Comparison of ENCODE assay signal across 17 mouse cellular contexts in genomic region chr11:96946498-96946897, GRCm38 (mm10). TPM values are rescaled to one million over a fixed set of nuclear protein-coding genes. Genes with fewer than 3 reads are reported as not detected.
A peak's percentile ranks its signal among the peaks of the same experiment; 100 is the strongest.
DNase-seq lines count a peak whose midpoint lies in the region; ATAC-seq and TF ChIP-seq lines count a peak whose summit lies in the region.
"Had no signal": no experiment of that assay in that cellular context is flagged by ENCODE, and none has a peak within 500 bp of the region (broad histone marks: within the 10 kb centered on the region; RNA-seq: fewer than 3 reads in every experiment).

No protein-coding gene starts in this region.

- no peak for DNase-seq in heart, postnatal 14 days
- peak; percentile 66 for DNase-seq in embryonic facial prominence, embryonic 11.5 days (ENCODE audit: low spot score)
- DNase-seq in forelimb bud, embryonic 11.5 days (ENCODE audit: low read depth, low spot score): peak; percentile 13
- DNase-seq in liver, postnatal 0 days: no peak
- DNase-seq in kidney, adult 9 months: no peak
- DNase-seq in left cerebral cortex, adult 2 months (ENCODE audit: extremely low spot score in 1 of 2, low spot score in 2 of 2): no peak
- DNase-seq: adrenal gland, postnatal 36 days; cerebellum, adult 2 months; heart, adult 11 months; kidney, postnatal 4 days; left cerebral cortex, postnatal 4 days; right cerebral cortex, postnatal 14 days; thymus, postnatal 36 days had no signal

- 73% methylated on average over 9 of the region's 9 CpGs for WGBS in heart, embryonic 13.5 days
- 72% methylated on average over 9 of the region's 9 CpGs for WGBS in embryonic facial prominence, embryonic 11.5 days
- WGBS in liver, postnatal 0 days (ENCODE audit: insufficient replicate concordance): 82% methylated on average over 9 of the region's 9 CpGs

- H3K27ac ChIP-seq in heart, embryonic 13.5 days (replicated peaks): no peak overlapping the region
- H3K27ac ChIP-seq in embryonic facial prominence, embryonic 11.5 days (replicated peaks; ENCODE audit: low read depth, low read length): no peak overlapping the region
- H3K27ac ChIP-seq in liver, postnatal 0 days (ENCODE audit: low read depth): peak overlapping the region; percentile 48
- no peak overlapping the region for H3K27ac ChIP-seq in left cerebral cortex, adult 2 months
- H3K27ac ChIP-seq: neural tube, embryonic 12.5 days had no signal

- intact Hi-C loops in heart, postnatal 14 days (cut with DNase I): no loop called here
- intact Hi-C loops in left cerebral cortex, adult 2 months (cut with DNase I): no loop called here

- ATAC-seq in heart, embryonic 13.5 days (ENCODE audit: extremely low read depth, insufficient number of reproducible peaks, low FRiP score, low TSS enrichment): no peak
- ATAC-seq in embryonic facial prominence, embryonic 11.5 days (replicated peaks; ENCODE audit: insufficient number of reproducible peaks, low FRiP score, low TSS enrichment, low read depth): no peak
- no peak for ATAC-seq in liver, postnatal 0 days
- ATAC-seq: inflammation-experienced regulatory T-cells, adult 6 months had no signal

- TF ChIP-seq CTCF in liver, postnatal 0 days (IDR thresholded peaks at IDR 0.05; ENCODE audit: low read depth): no peak
- no peak for TF ChIP-seq CTCF in left cerebral cortex, adult 2 months (IDR thresholded peaks at IDR 0.05)

- TF ChIP-seq EP300 in liver, postnatal 0 days (IDR thresholded peaks at IDR 0.05; ENCODE audit: low read depth): no peak

- no peaks in the 10 kb centered on the region for H3K9me3 ChIP-seq in heart, embryonic 13.5 days
- H3K9me3 ChIP-seq in embryonic facial prominence, embryonic 11.5 days (replicated peaks; ENCODE audit: control insufficient read depth, low read length): no peaks in the 10 kb centered on the region
- H3K9me3 ChIP-seq in liver, postnatal 0 days (ENCODE audit: low read length): no peaks in the 10 kb centered on the region
- H3K9me3 ChIP-seq: neural tube, embryonic 12.5 days had no signal

- peak overlapping the region; percentile 30; the same call in 1 of the 2 replicates for H3K4me2 ChIP-seq in heart, embryonic 13.5 days
- H3K4me2 ChIP-seq in embryonic facial prominence, embryonic 11.5 days (ENCODE audit: low read depth, low read length): no peak overlapping the region
- H3K4me2 ChIP-seq in liver, postnatal 0 days (ENCODE audit: low read depth, low read length): peak overlapping the region; percentile 91
- H3K4me2 ChIP-seq: neural tube, embryonic 12.5 days had no signal

- H3K4me1 ChIP-seq in heart, embryonic 13.5 days: peaks cover 22% of the 10 kb centered on the region
- no peaks in the 10 kb centered on the region for H3K4me1 ChIP-seq in embryonic facial prominence, embryonic 11.5 days (ENCODE audit: control insufficient read depth, insufficient read depth, low read length)
- H3K4me1 ChIP-seq in liver, postnatal 0 days (ENCODE audit: insufficient read depth): peaks cover 56% of the 10 kb centered on the region

- no peak overlapping the region for H3K4me3 ChIP-seq in heart, embryonic 13.5 days
- no peak overlapping the region for H3K4me3 ChIP-seq in embryonic facial prominence, embryonic 11.5 days (ENCODE audit: low read depth, low read length)
- peak overlapping the region; percentile 9; the same call in 1 of the 2 replicates for H3K4me3 ChIP-seq in liver, postnatal 0 days (ENCODE audit: low read depth, low read length)
- no peak overlapping the region for H3K4me3 ChIP-seq in left cerebral cortex, adult 2 months
- H3K4me3 ChIP-seq: neural tube, embryonic 12.5 days had no signal

- peaks cover 11% of the 10 kb centered on the region for H3K36me3 ChIP-seq in heart, embryonic 13.5 days
- H3K36me3 ChIP-seq in embryonic facial prominence, embryonic 11.5 days (replicated peaks; ENCODE audit: control insufficient read depth, insufficient read depth, low read depth, low read length): no peaks in the 10 kb centered on the region
- H3K36me3 ChIP-seq in liver, postnatal 0 days (replicated peaks; ENCODE audit: insufficient read depth, low read length): peaks cover 25% of the 10 kb centered on the region

- H3K9ac ChIP-seq in heart, embryonic 13.5 days: no peak overlapping the region; the same call in 1 of the 2 replicates
- H3K9ac ChIP-seq in embryonic facial prominence, embryonic 11.5 days (replicated peaks; ENCODE audit: low read length): no peak overlapping the region; the same call in 1 of the 2 replicates
- H3K9ac ChIP-seq in liver, postnatal 0 days (replicated peaks): peak overlapping the region; percentile 45
- H3K9ac ChIP-seq: neural tube, embryonic 12.5 days had no signal

- H3K27me3 ChIP-seq in heart, embryonic 13.5 days (replicated peaks): no peaks in the 10 kb centered on the region
- no peaks in the 10 kb centered on the region for H3K27me3 ChIP-seq in embryonic facial prominence, embryonic 11.5 days (ENCODE audit: control insufficient read depth, insufficient read depth, low read length)
- no peaks in the 10 kb centered on the region for H3K27me3 ChIP-seq in liver, postnatal 0 days (ENCODE audit: insufficient read depth, low read length)
- H3K27me3 ChIP-seq: neural tube, embryonic 12.5 days had no signal

RNA-seq across cellular contexts. Expression of gene Pnpo, which starts 2.7 kb away (rescaled TPM):
- polyA plus RNA-seq in heart, embryonic 13.5 days (2015; fragmentation: Nextera tagmentation; extraction: Ambion mirVana): 53.3 and 55.6 TPM in 2 replicates
- 10 to 100 TPM; 14.1 to 15.0 TPM for total RNA-seq in heart, postnatal 14 days (2021)
- polyA plus RNA-seq in embryonic facial prominence, embryonic 11.5 days (2014; fragmentation: Nextera tagmentation; extraction: Ambion mirVana): 26.7 and 29.0 TPM in 2 replicates
- polyA plus RNA-seq in liver, postnatal 0 days (2015; fragmentation: Nextera tagmentation; extraction: Ambion mirVana): 271 and 273 TPM in 2 replicates
- total RNA-seq in left cerebral cortex, adult 2 months (2021): 10 to 100 TPM; 40.0 to 40.2 TPM

RNA-seq across cellular contexts. Expression of gene Prr15l, which starts 18.6 kb away (rescaled TPM):
- 0.79 and 1.0 TPM in 2 replicates for polyA plus RNA-seq in heart, embryonic 13.5 days (2015; fragmentation: Nextera tagmentation; extraction: Ambion mirVana)
- total RNA-seq in heart, postnatal 14 days (2021): 1 to 10 TPM in 1 of 2 experiments, under 1 TPM in 1; 0.88 to 1.8 TPM
- 1.7 and 2.8 TPM in 2 replicates for polyA plus RNA-seq in embryonic facial prominence, embryonic 11.5 days (2014; fragmentation: Nextera tagmentation; extraction: Ambion mirVana)
- polyA plus RNA-seq in liver, postnatal 0 days (2015; fragmentation: Nextera tagmentation; extraction: Ambion mirVana): 10.1 and 13.9 TPM in 2 replicates
- total RNA-seq in left cerebral cortex, adult 2 months (2021): not detected
- total RNA-seq: left cerebral cortex, postnatal 4 days; megakaryocyte progenitor cell, adult 5-6 weeks had no signal
- polyA plus RNA-seq: cerebellum, adult 2 months had no signal

RNA-seq across cellular contexts. Expression of gene Cdk5rap3, which starts 30.2 kb away (rescaled TPM):
- polyA plus RNA-seq in heart, embryonic 13.5 days (2015; fragmentation: Nextera tagmentation; extraction: Ambion mirVana): 50.4 and 52.4 TPM in 2 replicates
- total RNA-seq in heart, postnatal 14 days (2021): 10 to 100 TPM; 22.3 to 23.3 TPM
- 76.0 and 76.2 TPM in 2 replicates for polyA plus RNA-seq in embryonic facial prominence, embryonic 11.5 days (2014; fragmentation: Nextera tagmentation; extraction: Ambion mirVana)
- polyA plus RNA-seq in liver, postnatal 0 days (2015; fragmentation: Nextera tagmentation; extraction: Ambion mirVana): 38.3 and 38.4 TPM in 2 replicates
- total RNA-seq in left cerebral cortex, adult 2 months (2021): 10 to 100 TPM; 28.6 to 30.0 TPM

RNA-seq across cellular contexts. Expression of gene Sp2, which starts 36.3 kb away (rescaled TPM):
- 15.8 and 17.8 TPM in 2 replicates for polyA plus RNA-seq in heart, embryonic 13.5 days (2015; fragmentation: Nextera tagmentation; extraction: Ambion mirVana)
- total RNA-seq in heart, postnatal 14 days (2021): 10 to 100 TPM; 11.4 to 12.0 TPM
- polyA plus RNA-seq in embryonic facial prominence, embryonic 11.5 days (2014; fragmentation: Nextera tagmentation; extraction: Ambion mirVana): 15.8 and 18.3 TPM in 2 replicates
- 6.8 and 7.1 TPM in 2 replicates for polyA plus RNA-seq in liver, postnatal 0 days (2015; fragmentation: Nextera tagmentation; extraction: Ambion mirVana)
- 10 to 100 TPM; 12.6 to 15.2 TPM for total RNA-seq in left cerebral cortex, adult 2 months (2021)

Comparison
In these comparisons a context has a peak if more than half of its experiments do, and no peak if none do; other contexts are left out.
1. DNase-seq: peak in embryonic facial prominence, embryonic 11.5 days (single experiment) and forelimb bud, embryonic 11.5 days (single experiment); none in heart, postnatal 14 days (0 of 2), liver, postnatal 0 days (single experiment), kidney, adult 9 months (single experiment) and left cerebral cortex, adult 2 months (0 of 2).